Mouse (Mus musculus): ENCODE data around the gene Tpm3.

Tpm3 gene

GRCm38 (mm10) chr3:90079133-90079762 is 6.8 kb downstream of the Tpm3 start:
- peak; percentile 9; the same call in 1 of the 2 replicates for TF ChIP-seq GATA4 (IDR thresholded peaks at IDR 0.05; ENCODE audit: insufficient replicate concordance, low read length)

GRCm38 (mm10) chr3:90079763-90080497 is 7.5 kb downstream of the Tpm3 start:
- no peak for TF ChIP-seq GATA4 (IDR thresholded peaks at IDR 0.05; ENCODE audit: insufficient replicate concordance, low read length)

GRCm38 (mm10) chr3:90080498-90080863 is 8.0 kb downstream of the Tpm3 start:
- no peak for TF ChIP-seq GATA4 (IDR thresholded peaks at IDR 0.05; ENCODE audit: insufficient replicate concordance, low read length)

GRCm38 (mm10) chr3:90081365-90082240 is 9.2 kb downstream of the Tpm3 start:
- TF ChIP-seq GATA4 (IDR thresholded peaks at IDR 0.05; ENCODE audit: insufficient replicate concordance, low read length) = no peak

- TF ChIP-seq GATA4 (IDR thresholded peaks at IDR 0.05; ENCODE audit: insufficient replicate concordance, low read length) = no peak
These were observed 10.6 kb downstream of the Tpm3 start for GRCm38 (mm10) chr3:90083034-90083433.

- peak; percentile 64; the same call in 1 of the 2 replicates for TF ChIP-seq GATA4 (IDR thresholded peaks at IDR 0.05; ENCODE audit: insufficient replicate concordance, low read length)
These were observed 11.4 kb downstream of the Tpm3 start for GRCm38 (mm10) chr3:90083698-90084324.

GRCm38 (mm10) chr3:90084790-90085189 is 12.3 kb downstream of the Tpm3 start:
- TF ChIP-seq GATA4 (IDR thresholded peaks at IDR 0.05; ENCODE audit: insufficient replicate concordance, low read length) = no peak

- no peak for TF ChIP-seq GATA4 (IDR thresholded peaks at IDR 0.05; ENCODE audit: insufficient replicate concordance, low read length)
These were observed 12.8 kb downstream of the Tpm3 start for GRCm38 (mm10) chr3:90085281-90085680.

GRCm38 (mm10) chr3:90086068-90086467 is 13.6 kb downstream of the Tpm3 start:
- no peak for TF ChIP-seq GATA4 (IDR thresholded peaks at IDR 0.05; ENCODE audit: insufficient replicate concordance, low read length)

- no peak for TF ChIP-seq GATA4 (IDR thresholded peaks at IDR 0.05; ENCODE audit: insufficient replicate concordance, low read length)
These were observed 16.2 kb downstream of the Tpm3 start for GRCm38 (mm10) chr3:90088617-90089016.

- no peak for TF ChIP-seq GATA4 (IDR thresholded peaks at IDR 0.05; ENCODE audit: insufficient replicate concordance, low read length)
These were observed 18.4 kb downstream of the Tpm3 start for GRCm38 (mm10) chr3:90090892-90091291.

- no peak for TF ChIP-seq GATA4 (IDR thresholded peaks at IDR 0.05; ENCODE audit: insufficient replicate concordance, low read length)
These were observed 22.0 kb downstream of the Tpm3 start for GRCm38 (mm10) chr3:90094453-90094852.

GRCm38 (mm10) chr3:90097928-90098327 is 25.5 kb downstream of the Tpm3 start:
- TF ChIP-seq GATA4 (IDR thresholded peaks at IDR 0.05; ENCODE audit: insufficient replicate concordance, low read length) = no peak

GRCm38 (mm10) chr3:90101010-90101409 is 28.6 kb downstream of the Tpm3 start:
- no peak for TF ChIP-seq GATA4 (IDR thresholded peaks at IDR 0.05; ENCODE audit: insufficient replicate concordance, low read length)

GRCm38 (mm10) chr3:90101673-90102072 is 29.2 kb downstream of the Tpm3 start:
- no peak for TF ChIP-seq GATA4 (IDR thresholded peaks at IDR 0.05; ENCODE audit: insufficient replicate concordance, low read length)

All from liver, adult (tissue).